Comparison of ENCODE assay signal across 14 mouse cellular contexts in genomic region chr7:112241945-112242329, GRCm38 (mm10). TPM values are rescaled to one million over a fixed set of nuclear protein-coding genes. Genes with fewer than 3 reads are reported as not detected.
DNase-seq lines count a peak whose midpoint lies in the region; ATAC-seq and TF ChIP-seq lines count a peak whose summit lies in the region.
"Had no signal": no experiment of that assay in that cellular context is flagged by ENCODE, and none has a peak within 500 bp of the region (broad histone marks: within the 10 kb centered on the region; RNA-seq: fewer than 3 reads in every experiment).

No protein-coding gene starts in this region.

- peak; percentile 69; the same call in 1 of the 2 replicates for ATAC-seq in forebrain, embryonic 13.5 days
- ATAC-seq in hindbrain, embryonic 14.5 days (ENCODE audit: low FRiP score) = no peak
- no peak for ATAC-seq in midbrain, postnatal 0 days (ENCODE audit: low FRiP score)
- ATAC-seq in midbrain, embryonic 13.5 days = no peak
- peak; percentile 81 for ATAC-seq in forebrain, postnatal 0 days
- ATAC-seq: intestine, postnatal 0 days; liver, postnatal 0 days had no signal

- no peaks in the 10 kb centered on the region for H3K9me3 ChIP-seq in forebrain, embryonic 13.5 days (replicated peaks)
- H3K9me3 ChIP-seq in forebrain, embryonic 10.5 days = no peaks in the 10 kb centered on the region
- no peaks in the 10 kb centered on the region for H3K9me3 ChIP-seq in hindbrain, embryonic 10.5 days
- no peaks in the 10 kb centered on the region for H3K9me3 ChIP-seq in hindbrain, embryonic 14.5 days (ENCODE audit: control insufficient read depth, low read length)
- no peaks in the 10 kb centered on the region for H3K9me3 ChIP-seq in midbrain, postnatal 0 days (ENCODE audit: low read length)
- H3K9me3 ChIP-seq in midbrain, embryonic 13.5 days = no peaks in the 10 kb centered on the region
- H3K9me3 ChIP-seq in forebrain, postnatal 0 days (ENCODE audit: low read length) = no peaks in the 10 kb centered on the region
- H3K9me3 ChIP-seq: embryonic facial prominence, embryonic 13.5 days had no signal

- no peak overlapping the region for H3K4me3 ChIP-seq in forebrain, embryonic 13.5 days
- H3K4me3 ChIP-seq in forebrain, embryonic 10.5 days = no peak overlapping the region
- no peak overlapping the region for H3K4me3 ChIP-seq in hindbrain, embryonic 10.5 days
- no peak overlapping the region for H3K4me3 ChIP-seq in hindbrain, embryonic 14.5 days (replicated peaks; ENCODE audit: low read length)
- H3K4me3 ChIP-seq in midbrain, postnatal 0 days (ENCODE audit: low read depth, low read length) = no peak overlapping the region
- no peak overlapping the region for H3K4me3 ChIP-seq in midbrain, embryonic 13.5 days (replicated peaks)
- no peak overlapping the region for H3K4me3 ChIP-seq in forebrain, postnatal 0 days (ENCODE audit: low read depth, low read length)
- H3K4me3 ChIP-seq: embryonic facial prominence, embryonic 13.5 days had no signal

- H3K9ac ChIP-seq in forebrain, embryonic 13.5 days = no peak overlapping the region
- no peak overlapping the region for H3K9ac ChIP-seq in hindbrain, embryonic 14.5 days
- H3K9ac ChIP-seq in midbrain, postnatal 0 days (replicated peaks; ENCODE audit: low read length, poor library complexity, severe bottlenecking) = no peak overlapping the region
- H3K9ac ChIP-seq in midbrain, embryonic 13.5 days (replicated peaks) = no peak overlapping the region
- no peak overlapping the region for H3K9ac ChIP-seq in forebrain, postnatal 0 days
- H3K9ac ChIP-seq: embryonic facial prominence, embryonic 13.5 days; liver, postnatal 0 days had no signal

- WGBS in forebrain, embryonic 13.5 days = 85% methylated on average over 3 of the region's 3 CpGs
- 94% methylated on average over 3 of the region's 3 CpGs for WGBS in forebrain, embryonic 10.5 days
- WGBS in hindbrain, embryonic 10.5 days = 91% methylated on average over 3 of the region's 3 CpGs
- WGBS in hindbrain, embryonic 14.5 days = 65% methylated on average over 3 of the region's 3 CpGs
- WGBS in midbrain, postnatal 0 days = 85% methylated on average over 3 of the region's 3 CpGs
- WGBS in midbrain, embryonic 13.5 days = 84% methylated on average over 3 of the region's 3 CpGs
- WGBS in forebrain, postnatal 0 days = 49% methylated on average over 3 of the region's 3 CpGs

- no peaks in the 10 kb centered on the region for H3K36me3 ChIP-seq in forebrain, embryonic 13.5 days (ENCODE audit: poor library complexity, severe bottlenecking)
- no peaks in the 10 kb centered on the region for H3K36me3 ChIP-seq in forebrain, embryonic 10.5 days (replicated peaks)
- no peaks in the 10 kb centered on the region for H3K36me3 ChIP-seq in hindbrain, embryonic 10.5 days
- H3K36me3 ChIP-seq in hindbrain, embryonic 14.5 days (replicated peaks; ENCODE audit: control insufficient read depth, insufficient read depth) = no peaks in the 10 kb centered on the region
- H3K36me3 ChIP-seq in midbrain, postnatal 0 days (ENCODE audit: insufficient read depth, low read length) = no peaks in the 10 kb centered on the region
- H3K36me3 ChIP-seq in midbrain, embryonic 13.5 days = no peaks in the 10 kb centered on the region
- H3K36me3 ChIP-seq in forebrain, postnatal 0 days (ENCODE audit: insufficient read depth) = peaks cover 2% of the 10 kb centered on the region; the same call in 1 of the 2 replicates
- H3K36me3 ChIP-seq: embryonic facial prominence, embryonic 13.5 days had no signal

- DNase-seq in forebrain, embryonic 10.5 days (ENCODE audit: extremely low spot score, low spot score) = no peak
- no peak for DNase-seq in hindbrain, embryonic 10.5 days (ENCODE audit: low spot score)
- DNase-seq in hindbrain, embryonic 14.5 days (ENCODE audit: low spot score) = no peak
- DNase-seq in midbrain, postnatal 0 days (ENCODE audit: low spot score) = peak; percentile 69
- peak; percentile 79 for DNase-seq in forebrain, postnatal 0 days
- no peak for DNase-seq in frontal cortex, postnatal 10 days (ENCODE audit: low spot score in 2 of 2)
- DNase-seq: adrenal gland, postnatal 14 days; gastrocnemius, postnatal 14 days; liver, postnatal 0 days had no signal

- peaks cover 14% of the 10 kb centered on the region for H3K4me1 ChIP-seq in forebrain, embryonic 13.5 days
- peaks cover 19% of the 10 kb centered on the region for H3K4me1 ChIP-seq in forebrain, embryonic 10.5 days
- H3K4me1 ChIP-seq in hindbrain, embryonic 10.5 days (replicated peaks) = peaks cover 33% of the 10 kb centered on the region
- no peaks in the 10 kb centered on the region for H3K4me1 ChIP-seq in hindbrain, embryonic 14.5 days (replicated peaks; ENCODE audit: control insufficient read depth, insufficient read depth, low read length)
- 0 out of 2 replicates have a peak, but pooled peaks cover 4% of the 10 kb centered on the region for H3K4me1 ChIP-seq in midbrain, postnatal 0 days (ENCODE audit: insufficient read depth, low read length)
- H3K4me1 ChIP-seq in midbrain, embryonic 13.5 days (replicated peaks) = peaks cover 25% of the 10 kb centered on the region
- no peaks in the 10 kb centered on the region for H3K4me1 ChIP-seq in forebrain, postnatal 0 days (ENCODE audit: insufficient read depth)

- TF ChIP-seq CTCF in midbrain, postnatal 0 days (IDR thresholded peaks at IDR 0.05) = no peak
- no peak for TF ChIP-seq CTCF in forebrain, postnatal 0 days (IDR thresholded peaks at IDR 0.05; ENCODE audit: low read depth)

- 0 out of 2 replicates have a peak, but pooled peaks cover 4% of the 10 kb centered on the region for H3K27me3 ChIP-seq in forebrain, embryonic 13.5 days
- peaks cover 8% of the 10 kb centered on the region; the same call in 1 of the 2 replicates for H3K27me3 ChIP-seq in forebrain, embryonic 10.5 days (ENCODE audit: poor library complexity, severe bottlenecking)
- H3K27me3 ChIP-seq in hindbrain, embryonic 10.5 days (ENCODE audit: insufficient read depth, poor library complexity, severe bottlenecking) = peaks cover 4% of the 10 kb centered on the region; the same call in 1 of the 2 replicates
- H3K27me3 ChIP-seq in hindbrain, embryonic 14.5 days (ENCODE audit: control insufficient read depth, insufficient read depth, low read length) = no peaks in the 10 kb centered on the region
- H3K27me3 ChIP-seq in midbrain, postnatal 0 days (ENCODE audit: insufficient read depth, low read length) = no peaks in the 10 kb centered on the region
- H3K27me3 ChIP-seq in midbrain, embryonic 13.5 days = no peaks in the 10 kb centered on the region
- H3K27me3 ChIP-seq in forebrain, postnatal 0 days (ENCODE audit: insufficient read depth, low read length) = no peaks in the 10 kb centered on the region
- H3K27me3 ChIP-seq: embryonic facial prominence, embryonic 13.5 days had no signal

- H3K4me2 ChIP-seq in forebrain, embryonic 13.5 days = no peak overlapping the region
- no peak overlapping the region for H3K4me2 ChIP-seq in hindbrain, embryonic 14.5 days (replicated peaks)
- H3K4me2 ChIP-seq in midbrain, postnatal 0 days (ENCODE audit: low read depth, low read length, poor library complexity, severe bottlenecking) = no peak overlapping the region
- H3K4me2 ChIP-seq in midbrain, embryonic 13.5 days (replicated peaks) = no peak overlapping the region
- no peak overlapping the region for H3K4me2 ChIP-seq in forebrain, postnatal 0 days (ENCODE audit: low read depth)
- H3K4me2 ChIP-seq: embryonic facial prominence, embryonic 13.5 days had no signal

- H3K27ac ChIP-seq in forebrain, embryonic 13.5 days = peak overlapping the region; percentile 27; the same call in 1 of the 2 replicates
- H3K27ac ChIP-seq in forebrain, embryonic 10.5 days = no peak overlapping the region
- H3K27ac ChIP-seq in hindbrain, embryonic 10.5 days = 0 out of 2 replicates have a peak overlapping the region, but pooled peaks have one; percentile 9
- H3K27ac ChIP-seq in hindbrain, embryonic 14.5 days = no peak overlapping the region
- H3K27ac ChIP-seq in midbrain, postnatal 0 days (ENCODE audit: low read depth, low read length) = 0 out of 2 replicates have a peak overlapping the region, but pooled peaks have one; percentile 13
- H3K27ac ChIP-seq in midbrain, embryonic 13.5 days = no peak overlapping the region
- peak overlapping the region; percentile 62 for H3K27ac ChIP-seq in forebrain, postnatal 0 days (ENCODE audit: low read depth, low read length)
- H3K27ac ChIP-seq: embryonic facial prominence, embryonic 13.5 days; kidney, postnatal 0 days had no signal

RNA-seq across cellular contexts. Expression of gene Mical2, which starts 16.3 kb away (rescaled TPM):
- polyA plus RNA-seq in forebrain, embryonic 13.5 days (2015; fragmentation: Nextera tagmentation; extraction: Ambion mirVana) = 1.1 and 2.9 TPM in 2 replicates
- polyA plus RNA-seq in forebrain, embryonic 10.5 days (2016; fragmentation: Nextera tagmentation; extraction: Ambion mirVana) = 0.87 and 0.88 TPM in 2 replicates
- polyA plus RNA-seq in hindbrain, embryonic 10.5 days (2016; fragmentation: Nextera tagmentation; extraction: Ambion mirVana) = 0.77 and 1.2 TPM in 2 replicates
- polyA plus RNA-seq in hindbrain, embryonic 14.5 days (2014; fragmentation: Nextera tagmentation; extraction: Ambion mirVana) = 3.8 and 4.0 TPM in 2 replicates
- 11.0 and 12.5 TPM in 2 replicates for total RNA-seq in midbrain, postnatal 0 days (2014; rRNA removed)
- polyA plus RNA-seq in midbrain, postnatal 0 days (2015; fragmentation: Nextera tagmentation; extraction: Ambion mirVana) = 5.8 and 6.2 TPM in 2 replicates
- polyA plus RNA-seq in midbrain, embryonic 13.5 days (2015; fragmentation: Nextera tagmentation; extraction: Ambion mirVana) = 1.5 TPM in 2 replicates
- total RNA-seq in forebrain, postnatal 0 days (2014; rRNA removed) = 28.6 and 29.0 TPM in 2 replicates
- 16.3 and 18.3 TPM in 2 replicates for polyA plus RNA-seq in forebrain, postnatal 0 days (2015; fragmentation: Nextera tagmentation; extraction: Ambion mirVana)

Comparison
In these comparisons a context has a peak if more than half of its experiments do, and no peak if none do; other contexts are left out.
1. H3K27ac ChIP-seq: peak in forebrain, embryonic 13.5 days (single experiment), hindbrain, embryonic 10.5 days (single experiment), midbrain, postnatal 0 days (single experiment) and forebrain, postnatal 0 days (single experiment); none in forebrain, embryonic 10.5 days (single experiment), hindbrain, embryonic 14.5 days (single experiment) and midbrain, embryonic 13.5 days (single experiment).
2. DNase-seq: peak in midbrain, postnatal 0 days (single experiment) and forebrain, postnatal 0 days (single experiment); none in forebrain, embryonic 10.5 days (single experiment), hindbrain, embryonic 10.5 days (single experiment), hindbrain, embryonic 14.5 days (single experiment) and frontal cortex, postnatal 10 days (0 of 2).
3. ATAC-seq: peak in forebrain, embryonic 13.5 days (single experiment) and forebrain, postnatal 0 days (single experiment); none in hindbrain, embryonic 14.5 days (single experiment), midbrain, postnatal 0 days (single experiment) and midbrain, embryonic 13.5 days (single experiment).